Mouse (Mus musculus) heart, adult 2 months (tissue): ENCODE results near the gene Dnhd1.
A peak's percentile ranks its signal among the peaks of the same experiment; 100 is the strongest.

Experiments used
- CTCF ChIP-seq: fragments of 200-600 bp; IDR thresholded peaks from 2 replicates; pipeline ENCODE4 v1.8.1; 2022; ENCODE audit warnings: antibody characterized with exemption, mild to moderate bottlenecking, moderate library complexity
- EP300 ChIP-seq: fragments of 200-500 bp; IDR thresholded peaks from 2 replicates; pipeline ENCODE4 v1.6.1; 2011; ENCODE audit warnings: low read depth, low read length, control low read depth; ENCODE audit not compliant: insufficient read depth
- POLR2A ChIP-seq: fragments of 200-500 bp; IDR thresholded peaks from 2 replicates; pipeline ENCODE4 v1.6.1; 2011; ENCODE audit warnings: mild to moderate bottlenecking, low read depth, low read length, control low read depth; ENCODE audit not compliant: insufficient read depth

DNA sequence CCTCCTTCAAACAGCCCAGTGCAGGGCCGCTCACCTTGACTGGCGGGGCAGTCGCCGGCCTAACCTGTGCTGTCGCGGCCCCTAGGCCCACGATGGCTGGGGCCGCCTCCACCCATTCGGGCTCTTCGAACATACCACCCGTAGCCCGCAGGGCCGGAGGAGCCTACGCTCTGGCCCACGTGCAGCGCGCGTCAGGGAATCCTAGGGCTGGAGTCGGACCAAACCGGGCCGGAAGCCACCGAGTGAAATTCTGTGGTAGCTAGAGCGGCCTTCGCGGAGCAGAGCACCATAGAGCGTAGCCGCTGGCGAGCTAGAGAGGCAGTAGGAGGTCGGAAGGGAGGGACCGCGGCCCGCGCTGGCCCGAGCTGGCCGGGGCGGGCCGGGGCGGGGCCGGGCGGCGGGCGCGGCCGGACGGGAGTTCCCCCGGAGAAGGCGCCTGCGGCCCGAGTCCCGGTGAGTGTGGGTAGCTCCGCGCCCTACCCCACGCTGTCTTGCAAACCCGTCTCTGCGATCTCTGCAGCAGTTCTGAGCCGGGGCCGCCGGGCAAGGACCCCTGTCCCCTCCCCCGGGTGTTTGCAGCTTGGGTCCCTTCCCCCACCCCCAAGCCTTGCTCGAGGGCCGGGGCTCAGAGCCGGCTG is 85.8 kb downstream of the Dnhd1 start, which contains the start of gene Ilk:
- no peak for TF ChIP-seq CTCF
- peak; percentile 78 for TF ChIP-seq POLR2A
- TF ChIP-seq EP300 = no peak
